Mouse (Mus musculus) intestine, embryonic 14.5 days (tissue): ENCODE data around the gene Rab23. TPM values are rescaled to one million over a fixed set of nuclear protein-coding genes. Genes with fewer than 3 reads are reported as not detected.

ENCODE experiments used
- ATAC-seq: fragments of 200-750 bp; cut with Nextera tagmentation; replicated peaks from 2 replicates; pipeline ENCODE4 v1.8.0; 2017; ENCODE audit warnings: low read depth, moderate number of reproducible peaks, moderate TSS enrichment, moderate library complexity; ENCODE audit not compliant: low FRiP score, low TSS enrichment
- DNase-seq: peaks from one replicate; pipeline ENCODE4 v3.0.0-alpha.2; 2018; ENCODE audit warnings: low spot score
- H3K27ac ChIP-seq: fragments of 300-500 bp; sonication (generic); 2 replicates; pipeline ENCODE4 v1.5.1; 2014; ENCODE audit warnings: low read depth, mild to moderate bottlenecking, control low read depth
- H3K27me3 ChIP-seq: fragments of 300-500 bp; sonication (generic); replicated peaks from 2 replicates; pipeline ENCODE4 v1.6.1; 2014; ENCODE audit warnings: low read length, control low read depth; ENCODE audit not compliant: control insufficient read depth, insufficient read depth
- H3K36me3 ChIP-seq: fragments of 300-500 bp; sonication (generic); 2 replicates; pipeline ENCODE4 v1.6.1; 2014; ENCODE audit warnings: low read length, control low read depth; ENCODE audit not compliant: control insufficient read depth, insufficient read depth
- H3K4me1 ChIP-seq: fragments of 300-500 bp; sonication (generic); replicated peaks from 2 replicates; pipeline ENCODE4 v1.6.1; 2014; ENCODE audit warnings: low read length, control low read depth, mixed read lengths; ENCODE audit not compliant: control insufficient read depth, insufficient read depth
- H3K4me2 ChIP-seq: fragments of 300-500 bp; sonication (generic); 2 replicates; pipeline ENCODE4 v1.6.1; 2014; ENCODE audit warnings: low read length
- H3K4me3 ChIP-seq: fragments of 300-500 bp; sonication (generic); 2 replicates; pipeline ENCODE4 v1.5.1; 2014; ENCODE audit warnings: low read depth, low read length, control low read depth, mixed read lengths
- H3K9ac ChIP-seq: fragments of 300-500 bp; sonication (generic); 2 replicates; pipeline ENCODE4 v1.6.1; 2014; ENCODE audit warnings: mild to moderate bottlenecking, low read length
- H3K9me3 ChIP-seq: fragments of 300-500 bp; sonication (generic); 2 replicates; pipeline ENCODE4 v1.6.1; 2016; ENCODE audit warnings: low read length, control low read depth; ENCODE audit not compliant: control insufficient read depth
- WGBS: fragments of 180-500 bp; shearing (Covaris S2); extraction: QIAGEN DNeasy Blood & Tissue Kit; methylation state at CpG from one replicate; pipeline ENCODE4 v1.1.7; 2014; 5-methylcytosine and 5-hydroxymethylcytosine counted together
- polyA plus RNA-seq: library from polyadenylated mRNA; unstranded; fragments of >200 nt; fragmentation: Nextera tagmentation; extraction: Ambion mirVana; gene quantifications from 2 replicates; pipeline ENCODE4 v1.2.1, GENCODE M21; 2014

Rab23 gene
- polyA plus RNA-seq, 1 experiment from 2014 or later = 23.2 TPM

GRCm38 (mm10) chr1:33788493-33788892, 68.8 kb downstream of the Rab23 start:
- peaks cover 6% of the 10 kb centered on the region for H3K36me3 ChIP-seq
- H3K4me2 ChIP-seq = no peak overlapping the region
- H3K27ac ChIP-seq = no peak overlapping the region
- ATAC-seq (no peak), DNase-seq (no peak)
- H3K9me3 ChIP-seq = no peaks in the 10 kb centered on the region
- H3K4me3 ChIP-seq = no peak overlapping the region
- no peaks in the 10 kb centered on the region for H3K4me1 ChIP-seq
- WGBS = 51% methylated on average over 3 of the region's 3 CpGs
- H3K27me3 ChIP-seq = no peaks in the 10 kb centered on the region
- no peak overlapping the region for H3K9ac ChIP-seq

Other genes with a start within 250 kb of the Rab23 start
- gene Prim2, start 50.1 kb upstream of the Rab23 start, polyA plus RNA-seq = 35.2 and 42.2 TPM in 2 replicates
- gene Bag2, start 37.9 kb downstream of the Rab23 start, polyA plus RNA-seq = 71.9 and 73.1 TPM in 2 replicates
- gene Zfp451, start 94.7 kb downstream of the Rab23 start, polyA plus RNA-seq = 26.4 and 29.7 TPM in 2 replicates
- 0.61 and 0.81 TPM in 2 replicates for gene Bend6, start 187.9 kb downstream of the Rab23 start, polyA plus RNA-seq
- gene Dst, start 188.3 kb downstream of the Rab23 start, polyA plus RNA-seq = 27.7 and 30.1 TPM in 2 replicates